Mouse (Mus musculus): ENCODE results near the gene 1110051M20Rik. TPM values are rescaled to one million over a fixed set of nuclear protein-coding genes. Genes with fewer than 3 reads are reported as not detected.

1110051M20Rik gene
- total and polyA plus RNA-seq, 3 experiments = 0.05 to 0.76 TPM; not detected in 1

DNA sequence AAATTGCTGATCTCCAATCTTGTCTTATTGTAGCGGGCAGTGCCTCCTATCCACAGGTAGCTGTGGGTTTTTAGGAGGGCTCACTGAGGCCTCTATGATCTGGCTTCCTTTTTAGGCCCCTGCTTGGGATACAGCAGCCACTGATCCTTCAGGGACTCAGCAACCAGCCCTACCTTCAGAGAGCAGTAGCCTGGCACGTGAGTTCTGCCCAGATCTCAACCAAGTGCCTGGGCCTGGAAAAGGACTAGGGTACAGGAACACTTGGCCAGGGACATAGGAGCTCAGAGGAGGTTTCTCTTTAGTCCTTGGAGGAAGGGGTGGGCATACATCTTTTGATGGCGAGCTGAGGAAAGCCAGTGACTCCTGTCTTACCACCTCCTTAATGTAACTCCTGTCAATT lies 176.5 kb downstream of the 1110051M20Rik start:
- peaks cover 69% of the 10 kb centered on the region for H3K36me3 ChIP-seq (replicated peaks)
- no peaks in the 10 kb centered on the region for H3K27me3 ChIP-seq (ENCODE audit: insufficient read depth, low read length)
- DNase-seq (ENCODE audit: low spot score) = no peak
- TF ChIP-seq TAL1 (conservative IDR thresholded peaks at IDR 0.05; ENCODE audit: low read depth, low read length) = no peak
- no peak for TF ChIP-seq POLR2AphosphoS5 (IDR thresholded peaks at IDR 0.05; ENCODE audit: insufficient replicate concordance, low read depth, low read length)
- no peak for TF ChIP-seq CTCF (IDR thresholded peaks at IDR 0.05; ENCODE audit: low read depth, low read length)
- TF ChIP-seq GATA1 (IDR thresholded peaks at IDR 0.05; ENCODE audit: borderline replicate concordance, low read length) = no peak
- no peak for TF ChIP-seq GATA2 (IDR thresholded peaks at IDR 0.05; ENCODE audit: borderline replicate concordance, low read depth, low read length)
- ATAC-seq (ENCODE audit: extremely low read depth, insufficient number of reproducible peaks, low FRiP score, poor library complexity, severe bottlenecking) = no peak
- no peaks in the 10 kb centered on the region for H3K9me3 ChIP-seq (replicated peaks)
- peaks cover 58% of the 10 kb centered on the region for H3K4me1 ChIP-seq (ENCODE audit: insufficient read depth, low read depth, low read length)
- H3K4me3 ChIP-seq (ENCODE audit: low read depth, low read length) = no peak overlapping the region

DNA sequence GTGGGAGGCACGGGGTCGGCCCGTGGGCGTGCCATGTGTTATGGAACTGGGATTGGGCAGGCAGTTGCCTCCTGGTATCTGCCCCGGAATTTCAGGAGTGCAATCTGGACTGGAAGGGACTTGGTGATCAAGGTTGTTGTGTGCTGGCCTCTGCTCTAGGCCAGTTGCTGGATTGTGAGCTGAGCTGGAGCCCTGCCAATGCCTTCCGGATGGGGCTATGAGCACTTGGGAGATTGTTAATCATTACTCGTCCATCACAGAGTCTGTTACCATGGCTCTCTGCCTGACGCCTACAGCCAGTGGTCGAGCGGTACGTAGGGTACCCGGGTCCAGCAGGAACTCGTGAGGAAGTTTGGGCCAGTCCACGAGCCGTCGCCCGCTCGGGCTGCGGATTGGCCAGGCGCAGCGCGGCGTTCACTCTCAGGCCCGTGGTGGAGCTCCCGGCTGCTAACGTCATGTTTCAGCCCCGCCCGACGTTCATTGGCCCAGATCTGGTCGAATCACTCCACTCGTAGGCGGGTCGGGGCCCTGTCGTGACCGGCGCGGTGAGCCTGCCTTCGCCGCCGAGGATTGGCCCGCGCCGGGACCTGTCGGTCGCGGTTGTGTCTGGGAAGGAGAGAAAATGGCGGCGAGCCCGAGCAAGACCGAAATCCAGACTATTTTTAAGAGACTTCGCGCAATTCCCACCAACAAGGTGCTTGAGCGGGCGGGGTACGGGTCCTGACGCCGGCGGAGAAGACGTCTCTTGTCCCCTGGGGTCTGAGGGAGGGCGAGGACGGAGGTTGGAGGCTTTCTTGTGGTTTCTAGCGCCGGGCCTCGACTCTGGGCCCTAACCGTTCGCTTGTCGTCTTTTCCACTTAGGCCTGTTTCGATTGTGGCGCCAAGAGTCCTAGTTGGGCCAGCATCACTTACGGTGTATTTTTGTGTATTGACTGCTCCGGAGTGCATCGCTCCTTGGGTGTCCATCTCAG lies 179.5 kb downstream of the 1110051M20Rik start, which contains the start of gene Arfgap2:
Arfgap2 (plus strand) TSS at position 264 of the 971 bp plus-strand sequence.
- peak within 1 kb of the TSS; percentile 81 for H3K4me3 ChIP-seq (ENCODE audit: low read depth, low read length)
- H3K9me3 ChIP-seq (replicated peaks) = no peaks in the 10 kb centered on the region
- DNase-seq (ENCODE audit: low spot score) (peak; percentile 100), ATAC-seq (ENCODE audit: extremely low read depth, insufficient number of reproducible peaks, low FRiP score, poor library complexity, severe bottlenecking) (peak; percentile 97)
- H3K4me1 ChIP-seq (ENCODE audit: insufficient read depth, low read depth, low read length) = peaks cover 54% of the 10 kb centered on the region
- H3K36me3 ChIP-seq (replicated peaks) = peaks cover 40% of the 10 kb centered on the region
- H3K27me3 ChIP-seq (ENCODE audit: insufficient read depth, low read length) = peaks cover 23% of the 10 kb centered on the region
- TF ChIP-seq GATA2 (IDR thresholded peaks at IDR 0.05; ENCODE audit: borderline replicate concordance, low read depth, low read length) = no peak
- TF ChIP-seq POLR2AphosphoS5 (IDR thresholded peaks at IDR 0.05; ENCODE audit: insufficient replicate concordance, low read depth, low read length) = no peak
- no peak for TF ChIP-seq CTCF (IDR thresholded peaks at IDR 0.05; ENCODE audit: low read depth, low read length)
- no peak for TF ChIP-seq GATA1 (IDR thresholded peaks at IDR 0.05; ENCODE audit: borderline replicate concordance, low read length)
- TF ChIP-seq TAL1 (conservative IDR thresholded peaks at IDR 0.05; ENCODE audit: low read depth, low read length) = no peak

GRCm38 (mm10) chr2:91263692-91264660 lies 180.5 kb downstream of the 1110051M20Rik start:
- DNase-seq (ENCODE audit: low spot score) (no peak), ATAC-seq (ENCODE audit: extremely low read depth, insufficient number of reproducible peaks, low FRiP score, poor library complexity, severe bottlenecking) (no peak)
- Histone ChIP-seq H3K4me3 (ENCODE audit: low read depth, low read length) (peak overlapping the region; percentile 81), H3K27me3 (ENCODE audit: insufficient read depth, low read length) (peaks cover 33% of the 10 kb centered on the region), H3K4me1 (ENCODE audit: insufficient read depth, low read depth, low read length) (peaks cover 43% of the 10 kb centered on the region), H3K9me3 (replicated peaks) (no peaks in the 10 kb centered on the region), H3K36me3 (replicated peaks) (peaks cover 30% of the 10 kb centered on the region)
- no peak for TF ChIP-seq CTCF (IDR thresholded peaks at IDR 0.05; ENCODE audit: low read depth, low read length)
- TF ChIP-seq GATA1 (IDR thresholded peaks at IDR 0.05; ENCODE audit: borderline replicate concordance, low read length) = no peak
- no peak for TF ChIP-seq TAL1 (conservative IDR thresholded peaks at IDR 0.05; ENCODE audit: low read depth, low read length)
- no peak for TF ChIP-seq POLR2AphosphoS5 (IDR thresholded peaks at IDR 0.05; ENCODE audit: insufficient replicate concordance, low read depth, low read length)
- TF ChIP-seq GATA2 (IDR thresholded peaks at IDR 0.05; ENCODE audit: borderline replicate concordance, low read depth, low read length) = no peak

GRCm38 (mm10) chr2:91259493-91259892 lies 185.0 kb downstream of the 1110051M20Rik start:
- Histone ChIP-seq H3K4me1 (ENCODE audit: insufficient read depth, low read depth, low read length) (peaks cover 33% of the 10 kb centered on the region), H3K27me3 (ENCODE audit: insufficient read depth, low read length) (peaks cover 77% of the 10 kb centered on the region), H3K4me3 (ENCODE audit: low read depth, low read length) (no peak overlapping the region), H3K36me3 (replicated peaks) (no peaks in the 10 kb centered on the region), H3K9me3 (replicated peaks) (no peaks in the 10 kb centered on the region)
- ATAC-seq (ENCODE audit: extremely low read depth, insufficient number of reproducible peaks, low FRiP score, poor library complexity, severe bottlenecking) = no peak
- DNase-seq (ENCODE audit: low spot score) = no peak
- TF ChIP-seq TAL1 (conservative IDR thresholded peaks at IDR 0.05; ENCODE audit: low read depth, low read length) (no peak), POLR2AphosphoS5 (IDR thresholded peaks at IDR 0.05; ENCODE audit: insufficient replicate concordance, low read depth, low read length) (no peak), CTCF (IDR thresholded peaks at IDR 0.05; ENCODE audit: low read depth, low read length) (no peak), GATA2 (IDR thresholded peaks at IDR 0.05; ENCODE audit: borderline replicate concordance, low read depth, low read length) (no peak), GATA1 (IDR thresholded peaks at IDR 0.05; ENCODE audit: borderline replicate concordance, low read length) (no peak)

- H3K27me3 ChIP-seq (ENCODE audit: insufficient read depth, low read length) = peaks cover 84% of the 10 kb centered on the region
- peaks cover 26% of the 10 kb centered on the region for H3K4me1 ChIP-seq (ENCODE audit: insufficient read depth, low read depth, low read length)
- no peaks in the 10 kb centered on the region for H3K36me3 ChIP-seq (replicated peaks)
- no peak for TF ChIP-seq POLR2AphosphoS5 (IDR thresholded peaks at IDR 0.05; ENCODE audit: insufficient replicate concordance, low read depth, low read length)
- no peak for TF ChIP-seq CTCF (IDR thresholded peaks at IDR 0.05; ENCODE audit: low read depth, low read length)
- no peak for TF ChIP-seq TAL1 (conservative IDR thresholded peaks at IDR 0.05; ENCODE audit: low read depth, low read length)
- no peak for TF ChIP-seq GATA1 (IDR thresholded peaks at IDR 0.05; ENCODE audit: borderline replicate concordance, low read length)
- TF ChIP-seq GATA2 (IDR thresholded peaks at IDR 0.05; ENCODE audit: borderline replicate concordance, low read depth, low read length) = no peak
- H3K4me3 ChIP-seq (ENCODE audit: low read depth, low read length) = no peak overlapping the region
- DNase-seq (ENCODE audit: low spot score) = no peak
- H3K9me3 ChIP-seq (replicated peaks) = no peaks in the 10 kb centered on the region
- no peak for ATAC-seq (ENCODE audit: extremely low read depth, insufficient number of reproducible peaks, low FRiP score, poor library complexity, severe bottlenecking)
Observed at GRCm38 (mm10) chr2:91258830-91259229, 185.7 kb downstream of the 1110051M20Rik start.
